Mouse (Mus musculus): ENCODE measurements around the gene Clasrp.

The Clasrp gene

DNA sequence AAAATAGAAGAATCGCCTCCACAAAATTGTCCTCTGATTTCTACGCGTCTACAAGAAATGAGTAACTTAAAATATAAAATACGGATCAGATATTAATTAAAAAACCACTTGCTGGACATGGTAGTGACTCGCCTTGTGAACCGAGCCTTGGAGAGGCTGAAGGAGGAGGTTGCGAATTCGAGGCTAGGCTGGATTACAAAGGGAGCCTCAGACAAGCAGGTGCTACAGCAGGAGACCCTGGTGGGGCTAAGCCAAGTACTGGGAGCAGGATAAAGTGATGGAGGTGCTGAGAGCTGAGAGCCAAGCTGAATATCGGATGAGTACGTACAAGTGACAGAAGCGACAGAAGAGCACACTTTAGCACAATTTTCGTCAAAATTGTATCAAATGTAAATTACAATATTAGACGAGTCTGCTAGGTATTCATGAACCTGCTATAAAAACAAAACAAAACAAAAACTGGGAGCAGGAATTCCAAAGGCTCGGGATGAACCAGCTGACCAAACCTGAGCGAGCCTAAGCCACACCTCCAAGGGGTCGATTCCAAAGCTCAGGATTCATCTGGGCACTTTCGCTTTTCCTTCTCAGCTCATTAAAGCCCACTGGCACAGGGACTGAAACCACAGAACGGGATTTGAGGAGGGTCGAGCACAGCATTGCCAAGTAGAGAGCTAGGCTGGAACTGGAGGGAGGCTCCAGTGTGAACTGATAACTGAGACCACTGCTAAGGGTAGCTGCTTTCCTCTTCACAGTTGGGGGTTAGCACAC is 41.5 kb downstream of the Clasrp start, which contains the start of gene Ppp1r37:
Gene Ppp1r37 (minus strand): TSS at position 434 of the 768 bp plus-strand sequence.
- DNase-seq (ENCODE audit: low spot score) = no peak

- DNase-seq (ENCODE audit: low spot score) = peak; percentile 81
Observed at GRCm38 (mm10) chr7:19561765-19562642, 42.3 kb downstream of the Clasrp start.

- DNase-seq (ENCODE audit: low spot score) = no peak
Observed at GRCm38 (mm10) chr7:19561431-19561764, 42.9 kb downstream of the Clasrp start.

DNA sequence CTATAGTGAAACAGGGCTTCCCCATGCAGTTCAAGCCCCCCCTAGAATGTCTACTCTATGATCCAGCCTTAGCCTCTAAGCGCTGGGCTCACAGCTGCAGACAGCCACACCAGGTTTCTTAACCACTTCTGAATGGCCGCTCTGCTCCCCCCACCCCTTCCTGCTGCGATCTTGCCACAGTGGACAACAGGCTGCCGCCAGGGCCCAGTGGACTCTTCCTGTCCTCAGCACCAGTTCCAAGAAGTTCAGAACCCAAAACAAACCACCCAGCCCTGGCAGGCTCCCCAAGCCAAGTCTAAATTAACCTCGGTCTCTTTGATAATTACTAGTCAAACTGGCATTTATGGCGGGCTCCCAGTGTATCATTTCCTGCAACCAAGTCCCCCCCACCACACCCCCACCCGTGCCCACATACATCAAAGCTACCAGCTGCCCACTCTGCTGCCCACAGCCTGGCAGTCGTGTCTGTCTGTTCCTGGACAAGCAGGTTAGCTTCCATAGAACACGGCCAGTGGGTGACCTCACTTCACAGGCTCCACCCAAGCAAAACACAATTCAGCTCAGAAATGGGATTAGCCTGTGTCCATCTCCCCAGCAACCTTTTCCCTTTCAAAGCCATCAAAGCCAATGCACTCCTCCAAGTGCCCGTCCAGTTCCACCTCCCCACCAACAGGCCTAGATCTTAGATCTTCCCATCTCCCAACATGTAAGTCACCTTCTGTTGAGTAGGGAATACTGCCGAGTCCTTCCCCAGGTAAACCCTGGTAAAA is 43.6 kb downstream of the Clasrp start:
- DNase-seq (ENCODE audit: low spot score) = no peak

DNA sequence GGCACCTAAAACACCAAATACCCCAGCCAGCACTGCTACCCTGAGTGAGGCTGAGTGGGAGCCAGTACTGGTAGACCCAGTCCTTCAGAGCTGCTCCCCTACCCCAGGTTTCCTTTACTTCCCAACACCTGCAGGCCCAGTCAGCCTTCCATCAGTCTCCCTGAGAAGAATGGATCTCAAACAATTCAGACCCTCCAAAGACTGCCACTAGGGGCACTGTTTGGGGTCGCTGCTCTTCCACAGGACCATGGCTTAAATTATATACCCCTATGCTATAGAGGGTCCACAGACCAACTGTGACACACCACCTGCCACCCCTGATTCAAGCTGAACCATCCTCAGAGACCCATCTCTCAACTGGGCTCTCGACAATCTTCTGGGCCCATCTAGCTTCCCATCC is 45.3 kb downstream of the Clasrp start:
- DNase-seq (ENCODE audit: low spot score) = no peak

GRCm38 (mm10) chr7:19557982-19558900 is 46.0 kb downstream of the Clasrp start:
- no peak for DNase-seq (ENCODE audit: low spot score)

- DNase-seq (ENCODE audit: low spot score) = no peak
Observed at GRCm38 (mm10) chr7:19557086-19557485, 47.2 kb downstream of the Clasrp start.

DNA sequence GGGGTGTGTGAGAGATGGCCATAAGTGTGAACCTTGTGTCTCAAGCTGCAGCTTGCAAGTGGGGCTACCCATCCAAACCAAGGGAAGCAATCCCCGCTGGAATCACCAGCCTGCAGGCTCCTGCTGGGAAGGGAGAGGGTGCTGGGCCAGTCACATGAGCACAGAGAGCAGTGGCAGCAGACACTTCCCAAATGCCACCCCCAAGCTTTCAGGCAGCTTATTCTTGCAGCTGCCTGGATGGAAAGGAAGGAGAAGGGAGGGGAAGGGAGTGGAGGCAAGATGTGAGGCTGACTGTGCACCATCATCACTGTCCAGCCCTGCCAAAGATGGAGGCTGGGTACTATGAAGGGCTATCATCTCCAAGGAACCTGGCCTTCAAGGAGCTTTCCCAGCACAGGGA is 50.1 kb downstream of the Clasrp start:
- no peak for DNase-seq (ENCODE audit: low spot score)

- DNase-seq (ENCODE audit: low spot score) = no peak
Observed at GRCm38 (mm10) chr7:19552443-19552842, 51.8 kb downstream of the Clasrp start.

GRCm38 (mm10) chr7:19551634-19552033 is 52.7 kb downstream of the Clasrp start:
- DNase-seq (ENCODE audit: low spot score) = no peak

GRCm38 (mm10) chr7:19549394-19549793 is 54.9 kb downstream of the Clasrp start:
- DNase-seq (ENCODE audit: low spot score) = no peak

DNA sequence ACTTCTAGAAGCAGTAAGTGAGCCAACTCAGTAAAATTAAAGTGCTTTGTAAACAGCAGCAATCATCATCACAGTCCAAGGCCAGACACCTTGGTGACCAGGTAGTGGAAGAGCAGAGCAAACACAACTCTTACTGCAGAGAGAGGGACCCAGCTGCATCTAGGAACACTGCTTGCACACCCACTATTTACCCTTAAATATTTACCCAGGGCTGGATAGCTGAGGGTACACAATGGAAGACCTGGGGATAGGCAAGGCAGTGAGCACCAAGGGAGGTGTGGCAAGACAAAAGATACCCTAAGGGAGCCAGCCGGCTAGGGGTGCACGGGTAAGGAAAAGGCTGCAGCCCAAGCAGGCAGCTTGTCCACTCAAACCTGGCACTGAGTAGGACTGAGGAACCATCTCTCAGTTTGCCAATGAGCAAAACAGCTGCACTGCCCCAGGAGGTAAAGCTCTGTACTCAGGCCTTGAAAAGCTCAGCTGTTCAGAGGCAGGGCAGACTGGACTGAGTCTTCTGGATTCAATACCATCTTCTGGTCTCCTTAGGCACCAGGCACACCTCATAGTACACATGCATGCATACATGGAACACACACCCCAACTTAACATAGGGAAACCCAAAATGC is 56.8 kb downstream of the Clasrp start:
- no peak for DNase-seq (ENCODE audit: low spot score)

- no peak for DNase-seq (ENCODE audit: low spot score)
Observed at GRCm38 (mm10) chr7:19546007-19546406, 58.3 kb downstream of the Clasrp start.

DNA sequence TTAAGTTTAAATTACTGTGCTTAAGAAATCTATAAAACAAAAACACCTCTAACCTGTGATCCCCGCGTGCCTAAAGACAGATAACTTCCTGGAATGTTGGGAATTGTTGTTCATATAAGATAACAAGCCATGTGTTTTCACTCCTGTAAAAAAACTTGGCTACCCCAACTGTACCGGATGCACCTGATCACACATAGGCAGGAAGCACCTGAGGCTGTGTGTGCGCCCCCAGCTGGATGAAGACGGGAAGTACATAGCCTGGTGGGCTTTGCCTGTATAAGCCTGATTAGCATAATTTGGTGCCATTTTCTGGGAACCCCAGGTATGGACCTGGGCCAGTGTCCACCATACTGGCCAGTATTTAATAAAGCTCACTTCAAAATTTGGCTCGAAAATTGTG is 60.7 kb downstream of the Clasrp start:
- no peak for DNase-seq (ENCODE audit: low spot score)

DNA sequence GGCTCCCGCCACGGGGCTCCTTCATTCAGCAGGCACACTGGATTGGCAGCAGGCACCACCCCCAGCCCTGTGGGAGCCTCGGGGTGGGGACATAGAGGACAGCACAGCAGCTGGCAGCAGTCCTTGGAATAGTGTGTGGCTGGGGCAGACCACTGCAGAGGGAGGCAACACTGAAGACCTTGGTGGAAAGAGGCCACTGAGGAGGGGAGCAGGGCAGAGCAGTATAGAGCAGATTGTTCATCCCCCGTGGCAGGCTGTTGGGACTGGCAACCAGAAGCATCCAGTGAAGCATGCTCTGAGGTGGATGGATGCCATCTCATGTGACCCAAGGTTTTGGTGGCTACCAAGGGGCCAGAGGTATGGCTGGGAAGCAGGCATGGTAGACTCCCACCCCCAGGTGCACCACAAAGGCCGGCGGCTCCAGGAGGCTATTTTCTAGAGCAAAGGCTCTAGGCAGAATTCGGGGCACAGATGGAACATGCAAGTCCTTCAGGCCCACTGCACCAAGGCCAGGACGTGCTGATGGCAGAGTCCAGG is 62.1 kb downstream of the Clasrp start:
- no peak for DNase-seq (ENCODE audit: low spot score)

DNA sequence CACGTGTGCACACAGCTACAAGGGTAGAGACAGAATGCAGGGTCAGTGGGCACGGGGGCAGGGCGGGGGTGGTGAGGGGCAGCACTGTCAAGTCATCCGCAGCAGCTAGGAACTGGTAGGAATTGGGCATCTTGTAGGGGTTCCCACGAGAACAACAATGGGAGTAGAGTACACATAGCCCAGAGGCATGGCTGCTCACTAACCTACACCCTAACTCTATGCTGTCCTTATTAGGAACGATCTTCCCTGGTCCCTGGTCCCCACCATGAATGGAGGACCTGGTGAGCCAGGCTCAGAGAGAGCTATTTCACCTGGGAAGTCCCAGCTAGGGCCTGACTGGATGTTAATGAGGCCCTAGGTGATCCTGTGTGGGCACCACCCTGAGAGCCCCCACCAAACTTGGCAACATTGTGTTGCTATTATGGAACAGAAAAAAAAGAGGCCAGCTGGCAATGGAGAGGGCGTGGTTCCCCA is 62.6 kb downstream of the Clasrp start:
- DNase-seq (ENCODE audit: low spot score) = no peak

DNA sequence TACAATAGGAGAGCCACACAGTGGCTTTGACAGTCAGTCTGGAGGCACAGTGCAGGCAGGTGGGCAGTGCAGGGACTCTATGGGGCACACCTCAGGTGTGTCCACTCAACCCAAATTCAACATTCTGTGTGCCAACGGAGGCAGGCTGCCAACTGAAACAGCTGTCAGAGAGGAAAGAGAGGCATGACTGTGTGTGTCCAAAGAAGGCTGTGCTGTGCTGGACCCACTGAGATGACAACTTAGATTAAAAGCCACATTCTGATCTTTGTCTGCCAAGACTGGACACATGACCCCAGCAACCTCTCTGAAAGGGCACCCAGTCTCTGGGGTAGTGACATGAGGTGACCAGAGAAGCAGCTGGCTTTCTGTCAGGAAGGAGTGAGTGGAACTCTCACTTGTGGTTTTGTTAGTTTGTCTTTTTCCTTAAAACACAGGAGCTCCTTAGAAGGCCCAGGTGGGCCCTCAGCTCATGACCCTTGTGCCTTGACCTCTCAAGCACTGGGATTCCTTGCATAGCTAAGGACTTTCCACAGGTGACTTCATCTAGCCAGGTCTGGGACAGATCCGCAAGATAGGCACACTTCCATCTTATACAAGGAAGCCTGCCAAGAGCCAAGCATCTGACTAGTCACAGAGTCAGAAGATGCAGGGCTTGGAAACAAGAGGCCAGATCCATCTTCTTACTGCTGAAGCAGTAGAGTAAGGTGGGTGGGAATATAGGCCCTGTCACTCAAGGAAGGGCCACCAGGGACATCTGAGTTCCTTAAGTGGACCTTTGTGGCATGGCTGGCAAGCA is 63.3 kb downstream of the Clasrp start:
- no peak for DNase-seq (ENCODE audit: low spot score)

GRCm38 (mm10) chr7:19534676-19535075 is 69.6 kb downstream of the Clasrp start:
- DNase-seq (ENCODE audit: low spot score) = no peak

- DNase-seq (ENCODE audit: low spot score) = no peak
Observed at GRCm38 (mm10) chr7:19532240-19532639, 72.0 kb downstream of the Clasrp start.

GRCm38 (mm10) chr7:19531077-19531476 is 73.2 kb downstream of the Clasrp start:
- DNase-seq (ENCODE audit: low spot score) = no peak

Measured in ovary, postnatal 10 days (tissue).